Comparison of ENCODE assay signal across 8 mouse cellular contexts in the genomic region with DNA sequence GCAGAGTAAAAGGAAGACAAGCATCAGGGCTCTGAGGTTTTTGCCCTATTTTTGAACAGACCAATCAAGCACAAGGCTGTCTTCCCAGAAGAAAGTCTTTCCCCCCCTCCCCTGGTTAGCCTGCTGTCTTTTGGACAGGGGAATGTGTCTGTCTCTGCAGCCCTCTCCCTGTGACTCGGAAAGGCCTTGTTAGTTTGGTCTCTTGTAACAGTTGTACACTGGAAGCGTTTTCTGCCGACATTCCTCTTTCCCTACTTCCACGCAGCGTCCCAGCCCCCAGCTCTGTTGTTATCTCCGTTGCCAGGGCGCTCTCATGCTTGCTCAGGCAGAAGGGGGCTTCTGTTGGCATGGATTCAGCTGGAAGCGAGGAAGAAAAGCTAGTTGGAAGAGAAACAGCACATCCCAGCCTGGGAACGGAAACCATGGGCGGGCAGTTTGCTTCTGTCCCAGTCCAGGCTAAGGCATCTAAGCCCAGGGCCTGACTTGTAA. TPM values are rescaled to one million over a fixed set of nuclear protein-coding genes. Genes with fewer than 3 reads are reported as not detected.
DNase-seq lines count a peak whose midpoint lies in the region; ATAC-seq and TF ChIP-seq lines count a peak whose summit lies in the region.

No protein-coding gene starts in this region.

- TF ChIP-seq POLR2A in small intestine, adult 2 months (IDR thresholded peaks at IDR 0.05; ENCODE audit: low read depth, low read length), result no peak

- WGBS in hindbrain, embryonic 13.5 days, result 6% methylated on average over 10 of the region's 10 CpGs
- 64% methylated on average over 10 of the region's 10 CpGs for WGBS in small intestine, adult 2 months

- no peaks in the 10 kb centered on the region for H3K9me3 ChIP-seq in hindbrain, embryonic 13.5 days

- peak; percentile 51 for ATAC-seq in frontal cortex, adult (ENCODE audit: low TSS enrichment)
- ATAC-seq in hindbrain, embryonic 13.5 days (ENCODE audit: low FRiP score), result peak; percentile 77

- DNase-seq in MEL-GATA-1-ER (ENCODE audit: extremely low read depth, low read depth), result peak; percentile 46
- peak; percentile 47 for DNase-seq in cerebellum, adult 8-10 months
- peak; percentile 77 to 86 for DNase-seq in left cerebral cortex, postnatal 14 days (ENCODE audit: low spot score in 2 of 2)
- DNase-seq in mesoderm, embryonic 11.5 days (ENCODE audit: low read depth, low spot score), result peak; percentile 70
- DNase-seq in urinary bladder, postnatal 10 days (ENCODE audit: low spot score), result no peak

- H3K27me3 ChIP-seq in hindbrain, embryonic 13.5 days, result no peaks in the 10 kb centered on the region
- no peaks in the 10 kb centered on the region for H3K27me3 ChIP-seq in small intestine, adult 2 months (ENCODE audit: control insufficient read depth, insufficient read depth, low read length)

- peak overlapping the region; percentile 54 for H3K4me2 ChIP-seq in hindbrain, embryonic 13.5 days

- H3K27ac ChIP-seq in hindbrain, embryonic 13.5 days, result peak overlapping the region; percentile 93
- H3K27ac ChIP-seq in small intestine, adult 2 months (ENCODE audit: insufficient read depth, low read depth, low read length), result peak overlapping the region; percentile 59

- intact Hi-C loops in left cerebral cortex, postnatal 14 days (cut with DNase I), result no loop called here

- H3K4me1 ChIP-seq in hindbrain, embryonic 13.5 days (replicated peaks), result peaks cover 65% of the 10 kb centered on the region
- H3K4me1 ChIP-seq in small intestine, adult 2 months (ENCODE audit: control insufficient read depth, insufficient read depth, insufficient read length, low read length), result no peaks in the 10 kb centered on the region

- TF ChIP-seq CTCF in small intestine, adult 2 months (IDR thresholded peaks at IDR 0.05; ENCODE audit: extremely low read depth, insufficient read length, insufficient replicate concordance, low read depth, low read length), result no peak

- H3K36me3 ChIP-seq in hindbrain, embryonic 13.5 days, result no peaks in the 10 kb centered on the region
- peaks cover 12% of the 10 kb centered on the region for H3K36me3 ChIP-seq in small intestine, adult 2 months (ENCODE audit: control insufficient read depth, insufficient read depth, low read length)

- H3K9ac ChIP-seq in hindbrain, embryonic 13.5 days, result peak overlapping the region; percentile 62

- H3K4me3 ChIP-seq in hindbrain, embryonic 13.5 days, result peak overlapping the region; percentile 27
- H3K4me3 ChIP-seq in small intestine, adult 2 months (ENCODE audit: low read depth, low read length), result peak overlapping the region; percentile 10; the same call in 1 of the 2 replicates

RNA-seq across cellular contexts. Expression of a gene that starts 26.2 kb away (rescaled TPM):
- 29.0 and 30.4 TPM in 2 replicates for polyA plus RNA-seq in hindbrain, embryonic 13.5 days (2015; fragmentation: Nextera tagmentation; extraction: Ambion mirVana)
- 100 to 1,000 TPM; 207 to 208 TPM for total RNA-seq in left cerebral cortex, postnatal 14 days (2021)
- polyA plus RNA-seq in small intestine, adult 2 months (2012; rRNA removed), result 73.2 and 131 TPM in 2 replicates
